Mouse (Mus musculus): Measurements from ENCODE around the gene Vwf. TPM values are rescaled to one million over a fixed set of nuclear protein-coding genes. Genes with fewer than 3 reads are reported as not detected.

The Vwf gene
- total RNA-seq, 1 experiment from 2014 or later: 6.6 TPM

- no peak for ATAC-seq (replicated peaks in 1 of 2; ENCODE audit: insufficient read depth in 1 of 2, low FRiP score in 2 of 2, low TSS enrichment in 1 of 2, low read depth in 1 of 2, poor library complexity in 2 of 2, severe bottlenecking in 2 of 2)
Measured at GRCm38 (mm10) chr6:125575080-125575479, 28.5 kb downstream of the Vwf start.

GRCm38 (mm10) chr6:125577301-125577700, 30.7 kb downstream of the Vwf start:
- ATAC-seq (replicated peaks in 1 of 2; ENCODE audit: insufficient read depth in 1 of 2, low FRiP score in 2 of 2, low TSS enrichment in 1 of 2, low read depth in 1 of 2, poor library complexity in 2 of 2, severe bottlenecking in 2 of 2): no peak

DNA sequence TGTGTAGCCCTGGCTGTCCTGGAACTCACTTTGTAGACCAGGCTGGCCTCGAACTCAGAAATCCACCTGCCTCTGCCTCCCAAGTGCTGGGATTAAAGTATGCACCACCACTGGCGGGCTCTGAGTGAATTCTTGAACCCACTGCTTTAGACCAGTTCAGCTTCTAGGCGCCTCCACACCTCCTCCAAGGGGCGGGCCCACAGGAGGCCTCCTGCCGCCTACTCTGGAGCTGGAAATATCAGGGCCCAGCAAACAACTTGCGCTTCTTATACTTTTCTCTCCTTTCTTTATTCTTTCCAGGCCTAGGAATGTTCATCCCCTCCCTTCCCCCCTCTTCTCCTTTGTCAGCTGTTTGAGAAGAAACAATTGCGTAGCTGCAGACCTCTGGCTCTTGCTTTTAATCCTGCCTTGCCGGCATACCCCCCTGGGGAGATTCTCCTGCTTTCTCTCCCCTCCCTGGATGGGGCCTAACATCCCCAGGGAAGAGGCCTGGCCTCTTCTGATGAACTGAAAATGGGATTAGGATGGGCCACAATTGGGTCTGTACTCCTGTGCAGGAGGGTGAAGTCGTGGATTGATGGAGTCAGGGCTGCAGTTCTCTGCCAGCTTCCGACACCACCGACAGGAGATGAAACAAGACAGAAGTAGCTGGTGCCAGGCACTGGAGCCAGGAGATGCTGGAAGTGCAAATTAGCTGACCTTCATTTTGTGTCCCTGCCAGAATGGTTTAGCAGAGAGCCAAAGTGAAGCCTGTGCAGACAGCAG, 31.5 kb downstream of the Vwf start:
- ATAC-seq (replicated peaks in 1 of 2; ENCODE audit: insufficient read depth in 1 of 2, low FRiP score in 2 of 2, low TSS enrichment in 1 of 2, low read depth in 1 of 2, poor library complexity in 2 of 2, severe bottlenecking in 2 of 2): no peak

- ATAC-seq (replicated peaks in 1 of 2; ENCODE audit: insufficient read depth in 1 of 2, low FRiP score in 2 of 2, low TSS enrichment in 1 of 2, low read depth in 1 of 2, poor library complexity in 2 of 2, severe bottlenecking in 2 of 2): no peak
Measured at GRCm38 (mm10) chr6:125578647-125579011, 32.1 kb downstream of the Vwf start.

DNA sequence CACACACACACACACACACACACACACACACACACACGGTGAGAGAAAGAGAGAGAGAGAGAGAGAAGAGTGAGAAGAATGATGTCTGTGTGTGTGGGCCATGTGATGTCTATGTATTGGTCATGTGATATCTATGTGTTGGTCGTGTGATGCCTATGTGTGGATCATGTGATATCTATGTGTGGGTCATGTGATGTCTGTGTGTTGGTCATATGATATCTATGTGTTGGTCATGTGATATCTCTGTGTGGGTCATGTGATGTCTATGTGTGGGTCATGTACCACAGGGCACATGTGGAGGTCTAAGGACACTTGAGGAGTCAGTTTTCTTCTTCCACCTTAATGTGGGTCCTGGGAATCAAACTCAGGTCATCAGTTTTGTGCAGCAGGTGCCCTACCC, 33.3 kb downstream of the Vwf start:
- ATAC-seq (replicated peaks in 1 of 2; ENCODE audit: insufficient read depth in 1 of 2, low FRiP score in 2 of 2, low TSS enrichment in 1 of 2, low read depth in 1 of 2, poor library complexity in 2 of 2, severe bottlenecking in 2 of 2): no peak

- peak in 1 of 2 experiments; percentile 22; a peak in 1 of 4 replicates for ATAC-seq (replicated peaks in 1 of 2; ENCODE audit: insufficient read depth in 1 of 2, low FRiP score in 2 of 2, low TSS enrichment in 1 of 2, low read depth in 1 of 2, poor library complexity in 2 of 2, severe bottlenecking in 2 of 2)
Measured at GRCm38 (mm10) chr6:125583666-125584065, 37.1 kb downstream of the Vwf start.

DNA sequence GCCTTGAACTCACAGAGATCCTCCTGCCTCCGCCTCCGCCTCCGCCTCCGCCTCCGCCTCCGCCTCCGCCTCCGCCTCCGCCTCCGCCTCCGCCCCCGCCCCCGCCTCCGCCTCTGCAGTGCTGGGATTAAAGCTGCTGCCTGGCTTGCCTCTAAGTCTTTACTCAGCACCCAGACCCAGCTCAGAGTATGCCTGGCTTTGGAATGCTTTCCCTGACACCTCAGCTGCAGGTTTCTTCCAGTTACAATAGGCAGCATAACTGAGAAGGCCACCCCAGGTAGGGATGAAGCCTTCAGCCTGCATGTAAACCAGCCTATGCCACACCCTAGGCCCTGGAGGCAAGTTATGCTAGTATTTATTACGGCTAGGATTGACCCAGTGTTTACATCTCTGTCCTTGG, 37.7 kb downstream of the Vwf start:
- no peak for ATAC-seq (replicated peaks in 1 of 2; ENCODE audit: insufficient read depth in 1 of 2, low FRiP score in 2 of 2, low TSS enrichment in 1 of 2, low read depth in 1 of 2, poor library complexity in 2 of 2, severe bottlenecking in 2 of 2)

- no peak for ATAC-seq (replicated peaks in 1 of 2; ENCODE audit: insufficient read depth in 1 of 2, low FRiP score in 2 of 2, low TSS enrichment in 1 of 2, low read depth in 1 of 2, poor library complexity in 2 of 2, severe bottlenecking in 2 of 2)
Measured at GRCm38 (mm10) chr6:125585579-125585978, 39.0 kb downstream of the Vwf start.

DNA sequence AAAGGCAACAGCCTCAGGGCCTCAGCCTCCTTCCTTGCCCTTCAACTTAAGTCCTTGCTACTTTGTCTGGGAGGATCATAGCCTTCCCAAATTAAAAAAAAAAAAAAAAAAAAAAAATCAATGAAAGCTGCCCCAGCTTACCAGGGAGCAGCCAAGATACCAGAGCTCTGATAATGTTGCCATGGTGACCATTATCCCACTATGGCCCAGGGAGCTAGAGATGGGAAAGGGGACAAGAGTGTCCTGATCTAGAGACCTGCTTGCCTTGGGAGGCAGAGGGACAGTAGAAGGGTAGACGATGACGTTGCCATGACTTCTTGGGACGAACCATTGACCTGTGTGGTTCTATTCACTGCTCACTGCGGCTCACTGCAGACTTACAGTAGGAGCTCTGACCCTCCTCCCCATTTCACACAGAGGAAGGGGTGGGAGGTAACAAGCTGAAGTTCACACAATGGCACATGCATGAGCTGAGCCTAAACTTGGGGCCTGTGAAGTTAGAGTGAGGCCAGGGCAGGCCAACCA, 39.5 kb downstream of the Vwf start:
- ATAC-seq (replicated peaks in 1 of 2; ENCODE audit: insufficient read depth in 1 of 2, low FRiP score in 2 of 2, low TSS enrichment in 1 of 2, low read depth in 1 of 2, poor library complexity in 2 of 2, severe bottlenecking in 2 of 2): no peak

DNA sequence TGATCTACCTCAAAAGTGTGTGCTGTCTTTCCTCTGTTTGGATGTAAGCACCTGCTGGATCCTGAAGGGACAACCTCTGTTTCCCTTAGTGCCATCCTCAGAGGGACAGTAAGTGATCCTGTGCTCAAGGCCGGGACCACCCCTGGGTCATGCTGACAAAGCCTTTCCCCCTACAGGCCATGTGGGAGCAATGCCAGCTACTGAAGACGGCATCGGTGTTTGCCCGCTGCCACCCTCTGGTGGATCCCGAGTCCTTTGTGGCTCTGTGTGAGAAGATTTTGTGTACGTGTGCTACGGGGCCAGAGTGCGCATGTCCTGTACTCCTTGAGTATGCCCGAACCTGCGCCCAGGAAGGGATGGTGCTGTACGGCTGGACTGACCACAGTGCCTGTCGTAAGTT, 41.7 kb downstream of the Vwf start:
- 0 out of 4 replicates have a peak, but pooled peaks of 1 of the 2 experiments have one; percentile 18 for ATAC-seq (replicated peaks in 1 of 2; ENCODE audit: insufficient read depth in 1 of 2, low FRiP score in 2 of 2, low TSS enrichment in 1 of 2, low read depth in 1 of 2, poor library complexity in 2 of 2, severe bottlenecking in 2 of 2)

- no peak for ATAC-seq (replicated peaks in 1 of 2; ENCODE audit: insufficient read depth in 1 of 2, low FRiP score in 2 of 2, low TSS enrichment in 1 of 2, low read depth in 1 of 2, poor library complexity in 2 of 2, severe bottlenecking in 2 of 2)
Measured at GRCm38 (mm10) chr6:125589075-125589474, 42.5 kb downstream of the Vwf start.

DNA sequence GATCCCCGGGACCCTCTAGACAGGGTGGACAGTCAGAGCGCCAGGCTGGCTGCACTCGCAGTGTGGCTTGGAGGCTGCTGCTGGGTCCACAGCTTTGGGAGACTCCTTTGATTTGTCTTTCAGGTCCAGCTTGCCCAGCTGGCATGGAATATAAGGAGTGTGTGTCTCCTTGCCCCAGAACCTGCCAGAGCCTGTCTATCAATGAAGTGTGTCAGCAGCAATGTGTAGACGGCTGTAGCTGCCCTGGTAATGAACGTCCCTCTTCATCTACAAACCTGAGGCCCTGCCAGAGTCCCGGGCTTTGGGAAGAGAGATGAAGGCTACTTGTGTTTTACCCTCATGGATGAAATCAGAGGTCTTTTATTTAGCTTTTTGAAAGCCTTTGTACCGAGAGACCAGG, 43.5 kb downstream of the Vwf start:
- no peak for ATAC-seq (replicated peaks in 1 of 2; ENCODE audit: insufficient read depth in 1 of 2, low FRiP score in 2 of 2, low TSS enrichment in 1 of 2, low read depth in 1 of 2, poor library complexity in 2 of 2, severe bottlenecking in 2 of 2)

GRCm38 (mm10) chr6:125590471-125590870, 43.9 kb downstream of the Vwf start:
- ATAC-seq (replicated peaks in 1 of 2; ENCODE audit: insufficient read depth in 1 of 2, low FRiP score in 2 of 2, low TSS enrichment in 1 of 2, low read depth in 1 of 2, poor library complexity in 2 of 2, severe bottlenecking in 2 of 2): no peak

DNA sequence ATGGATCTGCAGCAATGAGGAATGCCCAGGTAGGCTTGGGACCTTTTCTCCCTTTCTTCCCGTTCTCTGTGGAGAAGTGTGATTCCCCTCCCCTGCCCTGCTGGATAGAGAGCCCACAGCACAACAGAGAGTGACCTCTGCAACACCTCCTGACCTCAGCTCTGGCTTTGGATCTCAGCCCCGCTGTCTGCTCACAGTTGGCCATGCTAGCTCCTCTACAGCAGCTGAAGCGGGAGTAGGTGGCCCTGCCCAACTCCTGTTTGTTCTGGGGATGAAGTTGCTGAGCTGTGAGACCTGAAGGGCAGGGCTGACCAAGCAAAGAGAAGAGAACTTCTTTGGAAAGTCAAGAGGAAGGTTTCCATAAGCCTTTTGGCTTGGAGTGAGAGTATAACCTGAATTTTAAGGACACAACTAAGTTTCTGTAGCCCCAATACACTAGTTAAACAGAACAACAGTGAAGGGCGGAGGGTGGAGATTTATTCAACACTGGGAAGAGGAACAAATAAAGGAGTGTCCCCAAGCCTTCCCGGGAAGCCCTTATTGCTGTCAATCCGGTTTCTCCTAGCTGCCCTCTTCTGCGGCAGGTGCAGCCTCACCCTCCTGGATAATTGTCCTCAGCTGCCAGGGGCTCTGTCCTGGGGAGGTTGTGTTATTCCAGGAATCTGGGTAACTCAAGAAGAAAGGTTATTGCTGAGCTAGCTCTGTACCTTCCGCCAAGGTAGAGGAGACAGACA, 45.2 kb downstream of the Vwf start:
- ATAC-seq (replicated peaks in 1 of 2; ENCODE audit: insufficient read depth in 1 of 2, low FRiP score in 2 of 2, low TSS enrichment in 1 of 2, low read depth in 1 of 2, poor library complexity in 2 of 2, severe bottlenecking in 2 of 2): no peak

GRCm38 (mm10) chr6:125592536-125592935, 46.0 kb downstream of the Vwf start:
- no peak for ATAC-seq (replicated peaks in 1 of 2; ENCODE audit: insufficient read depth in 1 of 2, low FRiP score in 2 of 2, low TSS enrichment in 1 of 2, low read depth in 1 of 2, poor library complexity in 2 of 2, severe bottlenecking in 2 of 2)

- no peak for ATAC-seq (replicated peaks in 1 of 2; ENCODE audit: insufficient read depth in 1 of 2, low FRiP score in 2 of 2, low TSS enrichment in 1 of 2, low read depth in 1 of 2, poor library complexity in 2 of 2, severe bottlenecking in 2 of 2)
Measured at GRCm38 (mm10) chr6:125594311-125594710, 47.7 kb downstream of the Vwf start.

GRCm38 (mm10) chr6:125594825-125595224, 48.3 kb downstream of the Vwf start:
- ATAC-seq (replicated peaks in 1 of 2; ENCODE audit: insufficient read depth in 1 of 2, low FRiP score in 2 of 2, low TSS enrichment in 1 of 2, low read depth in 1 of 2, poor library complexity in 2 of 2, severe bottlenecking in 2 of 2): peak; percentile 78 to 91

GRCm38 (mm10) chr6:125596701-125597318, 50.2 kb downstream of the Vwf start:
- ATAC-seq (replicated peaks in 1 of 2; ENCODE audit: insufficient read depth in 1 of 2, low FRiP score in 2 of 2, low TSS enrichment in 1 of 2, low read depth in 1 of 2, poor library complexity in 2 of 2, severe bottlenecking in 2 of 2): no peak
